Mouse (Mus musculus) olfactory bulb, adult 2 months (tissue): ENCODE results near the gene Vmn1r127. TPM values are rescaled to one million over a fixed set of nuclear protein-coding genes. Genes with fewer than 3 reads are reported as not detected.
"Not testable (repeated sequence)": the region's sequence is repeated elsewhere in the genome, so short reads cannot be mapped to it uniquely, and the experiment has no call there.

Source experiments
- H3K27ac ChIP-seq: fragments of 200-500 bp; 2 replicates; pipeline ENCODE4 v1.5.1; 2012; ENCODE audit warnings: low read depth, low read length; ENCODE audit not compliant: insufficient read depth
- H3K4me1 ChIP-seq: fragments of 200-500 bp; 2 replicates; pipeline ENCODE4 v1.6.1; 2012; ENCODE audit warnings: low read length; ENCODE audit not compliant: control insufficient read depth, insufficient read depth
- H3K4me3 ChIP-seq: fragments of 200-500 bp; 2 replicates; pipeline ENCODE4 v1.5.1; 2012; ENCODE audit warnings: mild to moderate bottlenecking, low read depth, low read length, moderate library complexity; ENCODE audit not compliant: insufficient read depth
- WGBS: fragments of 180-500 bp; shearing (Covaris S2); methylation state at CpG from one replicate; pipeline ENCODE4 v1.1.7; 2018; 5-methylcytosine and 5-hydroxymethylcytosine counted together
- polyA plus RNA-seq: library from polyadenylated mRNA; stranded (reverse); fragments of >200 nt; gene quantifications from 2 replicates; pipeline ENCODE4 v1.2.4, GENCODE M21; 2012; ENCODE audit warnings: low replicate concordance; ENCODE audit not compliant: missing spikeins, insufficient read depth, insufficient read length

The Vmn1r127 gene
- polyA plus RNA-seq, result not detected in 2 replicates

GRCm38 (mm10) chr7:21319761-21320160 lies at the start of gene Vmn1r127:
Gene Vmn1r127, minus strand, starts transcription at chr7:21319861.
- H3K4me3 ChIP-seq, H3K4me1 ChIP-seq, H3K27ac ChIP-seq: not testable (repeated sequence)
- no CpG with 5 or more reads among the region's 3 CpGs for WGBS

DNA sequence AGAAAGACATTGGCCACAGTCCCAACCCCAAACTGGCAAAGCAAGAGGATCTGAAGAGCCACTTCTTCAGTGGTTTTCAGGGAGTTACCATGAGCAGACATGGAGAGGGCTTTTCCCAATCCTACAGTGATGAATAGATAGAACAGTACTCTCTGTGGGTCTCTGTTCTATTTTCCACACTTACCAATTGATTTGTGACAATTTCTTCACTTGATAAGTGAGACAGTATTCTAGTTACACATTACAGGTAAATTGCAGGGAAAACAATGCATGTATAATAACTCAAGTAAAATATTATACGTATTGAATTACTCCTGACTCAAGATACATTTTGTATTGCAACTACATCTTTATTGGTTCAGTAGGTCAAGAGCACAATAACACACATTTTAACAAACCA lies 41.5 kb upstream of the Vmn1r127 start, which contains the start of gene Vmn1r129:
TSS of gene Vmn1r129 (minus strand) at position 101 of the 400 bp plus-strand sequence.
- not testable (repeated sequence) for H3K4me3 ChIP-seq

DNA sequence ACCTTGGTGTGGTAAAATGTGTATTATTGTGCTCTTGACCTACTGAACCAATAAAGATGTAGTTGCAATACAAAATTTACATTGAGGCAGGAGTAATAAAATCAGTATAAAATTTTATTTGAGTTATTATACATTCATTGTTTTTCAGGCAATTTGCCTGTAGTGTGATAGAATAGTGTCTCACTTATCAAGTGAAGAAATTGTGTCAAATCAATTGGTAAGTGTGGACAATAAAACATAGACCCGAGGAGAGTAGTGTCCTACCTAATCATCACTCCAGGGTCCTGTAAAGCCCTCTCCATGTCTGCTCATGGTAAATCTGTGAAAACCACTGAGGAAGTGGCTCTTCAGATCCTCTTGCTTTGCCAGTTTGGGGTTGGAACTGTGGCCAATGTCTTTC lies 29.4 kb upstream of the Vmn1r127 start, which contains the start of gene Vmn1r128:
TSS of gene Vmn1r128 (plus strand) at position 301 of the 400 bp plus-strand sequence.
- 69% methylated on average over 1 of the region's 1 CpGs for WGBS
- H3K4me3 ChIP-seq, H3K27ac ChIP-seq, H3K4me1 ChIP-seq: not testable (repeated sequence)

More for the DNA sequence above, 41.5 kb upstream of the Vmn1r127 start, which contains the start of gene Vmn1r129:
- not testable (repeated sequence) for H3K27ac ChIP-seq, H3K4me1 ChIP-seq
- WGBS, result no CpG with 5 or more reads among the region's 1 CpGs

GRCm38 (mm10) chr7:21301367-21301766 lies 18.3 kb downstream of the Vmn1r127 start, which contains the start of gene Vmn1r126:
Gene Vmn1r126, minus strand, starts transcription at chr7:21301467.
- not testable (repeated sequence) for H3K4me1 ChIP-seq, H3K27ac ChIP-seq, H3K4me3 ChIP-seq
- WGBS, result no CpG with 5 or more reads among the region's 5 CpGs

DNA sequence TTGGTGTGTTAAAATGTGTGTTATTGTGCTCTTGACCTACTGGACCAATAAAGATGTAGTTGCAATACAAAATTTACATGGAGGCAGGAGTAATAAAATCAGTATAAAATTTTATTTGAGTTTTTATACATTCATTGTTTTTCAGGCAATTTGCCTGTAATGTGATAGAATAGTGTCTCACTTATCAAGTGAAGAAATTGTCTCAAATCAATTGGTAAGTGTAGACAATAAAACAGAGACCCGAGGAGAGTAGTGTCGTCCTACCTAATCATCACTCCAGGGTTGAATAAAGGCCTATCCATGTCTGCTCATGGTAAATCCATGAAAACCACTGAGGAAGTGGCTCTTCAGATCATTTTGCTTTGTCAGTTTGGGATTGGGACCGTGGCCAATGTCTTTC lies 47.8 kb downstream of the Vmn1r127 start, which contains the start of gene Vmn1r125:
TSS of gene Vmn1r125 (plus strand) at position 301 of the 400 bp plus-strand sequence.
- H3K27ac ChIP-seq, H3K4me3 ChIP-seq, H3K4me1 ChIP-seq: not testable (repeated sequence)
- WGBS, result 61% methylated on average over 3 of the region's 3 CpGs

Other genes starting within 250 kb of the Vmn1r127 start
- not detected in 2 replicates for gene Vmn1r121, start 221.3 kb downstream of the Vmn1r127 start, polyA plus RNA-seq
- not detected in 2 replicates for gene Vmn1r122, start 185.7 kb downstream of the Vmn1r127 start, polyA plus RNA-seq
- gene Vmn1r123, start 157.7 kb downstream of the Vmn1r127 start, polyA plus RNA-seq, result not detected in 2 replicates
- gene Gm5157, start 129.4 kb downstream of the Vmn1r127 start, polyA plus RNA-seq, result not detected in 2 replicates
- gene Vmn1r124, start 59.2 kb downstream of the Vmn1r127 start, polyA plus RNA-seq, result not detected in 2 replicates
- not detected in 2 replicates for gene Vmn1r125, start 47.7 kb downstream of the Vmn1r127 start, polyA plus RNA-seq
- gene Vmn1r126, start 18.4 kb downstream of the Vmn1r127 start, polyA plus RNA-seq, result not detected in 2 replicates
- gene Vmn1r128, start 29.5 kb upstream of the Vmn1r127 start, polyA plus RNA-seq, result not detected in 2 replicates
- gene Vmn1r129, start 41.4 kb upstream of the Vmn1r127 start, polyA plus RNA-seq, result not detected in 2 replicates
- not detected in 2 replicates for gene Gm6882, start 112.9 kb upstream of the Vmn1r127 start, polyA plus RNA-seq
- gene Vmn1r130, start 191.9 kb upstream of the Vmn1r127 start, polyA plus RNA-seq, result not detected in 2 replicates
- not detected in 2 replicates for gene Vmn1r131, start 226.2 kb upstream of the Vmn1r127 start, polyA plus RNA-seq